Mouse (Mus musculus) right cerebral cortex, adult 18-20 months (tissue): ENCODE data around the gene Tbxas1.
A peak's percentile ranks its signal among the peaks of the same experiment; 100 is the strongest.

Source experiments
- DNase-seq: peaks from one replicate; pipeline ENCODE4 v3.0.0; 2022; ENCODE audit warnings: mixed read lengths

The Tbxas1 gene

GRCm38 (mm10) chr6:39005267-39005944 lies 130.2 kb downstream of the Tbxas1 start:
- no peak for DNase-seq

- peak; percentile 57 for DNase-seq
Measured at GRCm38 (mm10) chr6:39005945-39006572, 130.9 kb downstream of the Tbxas1 start.

- DNase-seq: no peak
Measured at GRCm38 (mm10) chr6:39007223-39007622, 132.0 kb downstream of the Tbxas1 start.

GRCm38 (mm10) chr6:39008116-39008515 lies 132.9 kb downstream of the Tbxas1 start:
- no peak for DNase-seq

GRCm38 (mm10) chr6:39013034-39013832 lies 138.0 kb downstream of the Tbxas1 start:
- no peak for DNase-seq

GRCm38 (mm10) chr6:39017942-39018341 lies 142.7 kb downstream of the Tbxas1 start:
- DNase-seq: no peak

- DNase-seq: no peak
Measured at GRCm38 (mm10) chr6:39018805-39019204, 143.6 kb downstream of the Tbxas1 start.

- DNase-seq: no peak
Measured at GRCm38 (mm10) chr6:39019219-39019618, 144.0 kb downstream of the Tbxas1 start.

GRCm38 (mm10) chr6:39021909-39022308 lies 146.7 kb downstream of the Tbxas1 start:
- DNase-seq: no peak

GRCm38 (mm10) chr6:39022461-39023181 lies 147.4 kb downstream of the Tbxas1 start:
- DNase-seq: no peak

- no peak for DNase-seq
Measured at GRCm38 (mm10) chr6:39024631-39025030, 149.4 kb downstream of the Tbxas1 start.

GRCm38 (mm10) chr6:39025038-39025437 lies 149.8 kb downstream of the Tbxas1 start:
- no peak for DNase-seq

- no peak for DNase-seq
Measured at GRCm38 (mm10) chr6:39030714-39031113, 155.5 kb downstream of the Tbxas1 start.

- no peak for DNase-seq
Measured at GRCm38 (mm10) chr6:39033676-39034075, 158.5 kb downstream of the Tbxas1 start.

GRCm38 (mm10) chr6:39035039-39035438 lies 159.8 kb downstream of the Tbxas1 start:
- no peak for DNase-seq

GRCm38 (mm10) chr6:39036204-39036603 lies 161.0 kb downstream of the Tbxas1 start:
- no peak for DNase-seq

- peak; percentile 52 for DNase-seq
Measured at GRCm38 (mm10) chr6:39040451-39040850, 165.2 kb downstream of the Tbxas1 start.

GRCm38 (mm10) chr6:39049141-39049540 lies 173.9 kb downstream of the Tbxas1 start:
- no peak for DNase-seq

- no peak for DNase-seq
Measured at GRCm38 (mm10) chr6:39050836-39051235, 175.6 kb downstream of the Tbxas1 start.

- no peak for DNase-seq
Measured at GRCm38 (mm10) chr6:39051799-39052556, 176.8 kb downstream of the Tbxas1 start.

- no peak for DNase-seq
Measured at GRCm38 (mm10) chr6:39052636-39053035, 177.4 kb downstream of the Tbxas1 start.

GRCm38 (mm10) chr6:39054206-39054864 lies 179.1 kb downstream of the Tbxas1 start:
- DNase-seq: no peak
